Mouse (Mus musculus) bone marrow macrophage, adult 2 months (primary cell): ENCODE data around the gene Nr6a1.

Source experiments
- CTCF ChIP-seq: IDR thresholded peaks from 2 replicates; pipeline ENCODE4 v1.5.1; 2012; ENCODE audit warnings: low read depth, mild to moderate bottlenecking, low read length, moderate library complexity
- POLR2A ChIP-seq: IDR thresholded peaks from 2 replicates; pipeline ENCODE4 v1.6.1; 2012; ENCODE audit warnings: mild to moderate bottlenecking, low read depth, low read length, borderline replicate concordance

DNA sequence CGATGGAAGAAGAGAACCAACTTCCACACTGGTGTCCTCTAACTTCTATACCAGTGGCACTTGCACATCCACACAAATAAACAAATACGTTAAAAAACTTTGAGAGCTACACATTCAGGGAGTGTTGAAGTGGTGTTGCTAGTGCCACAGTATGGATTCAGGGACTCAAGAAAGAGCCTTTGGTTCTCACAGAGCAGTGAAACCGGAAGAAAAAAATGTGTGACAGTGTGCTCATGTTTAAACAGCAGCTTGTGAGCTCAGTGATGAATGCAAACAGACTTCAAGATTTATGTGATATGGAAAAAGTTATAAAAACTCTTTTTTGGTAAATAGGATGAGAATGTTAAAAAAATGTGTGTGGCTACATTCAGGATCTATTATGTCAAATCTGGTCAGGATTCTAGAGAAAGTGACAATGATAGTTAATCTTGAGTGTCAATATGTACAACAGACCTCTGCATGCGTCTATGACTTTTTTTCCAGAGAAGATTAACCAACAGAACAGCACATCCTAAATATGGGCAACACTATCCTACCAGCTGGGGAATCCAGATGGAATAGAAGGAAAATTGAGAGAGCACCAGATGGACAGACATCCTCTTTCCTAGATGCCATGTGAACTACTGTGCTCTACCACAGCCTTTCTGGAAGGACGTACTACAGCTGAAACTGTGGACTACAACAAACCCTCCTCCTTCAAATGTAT is 156.6 kb downstream of the Nr6a1 start:
- TF ChIP-seq CTCF (no peak), POLR2A (no peak)
